Mouse (Mus musculus): ENCODE results near the gene Wdr76. TPM values are rescaled to one million over a fixed set of nuclear protein-coding genes. Genes with fewer than 3 reads are reported as not detected.

Gene Wdr76
- polyA plus RNA-seq, 1 experiment = 1.7 TPM

GRCm38 (mm10) chr2:121587523-121588308 lies 81.2 kb downstream of the Wdr76 start:
- TF ChIP-seq CTCF (IDR thresholded peaks at IDR 0.05; ENCODE audit: control insufficient read depth, insufficient read depth, insufficient replicate concordance, low read depth, low read length) (no peak), POLR2A (IDR thresholded peaks at IDR 0.05; ENCODE audit: control insufficient read depth, low read depth, low read length) (no peak)
- no peaks in the 10 kb centered on the region for H3K36me3 ChIP-seq (ENCODE audit: control insufficient read depth, insufficient read depth, low read length)
- H3K27ac ChIP-seq (ENCODE audit: control insufficient read depth, insufficient read depth, low read depth, low read length) = no peak overlapping the region
- no peaks in the 10 kb centered on the region for H3K27me3 ChIP-seq (ENCODE audit: control insufficient read depth, insufficient read depth, low read length)
- no peak overlapping the region for H3K4me3 ChIP-seq (ENCODE audit: control insufficient read depth, low read depth, low read length)
- no peaks in the 10 kb centered on the region; the same call in 1 of the 2 replicates for H3K4me1 ChIP-seq (ENCODE audit: control insufficient read depth, insufficient read depth, low read length)

GRCm38 (mm10) chr2:121588309-121588694 lies 81.8 kb downstream of the Wdr76 start:
- TF ChIP-seq CTCF (IDR thresholded peaks at IDR 0.05; ENCODE audit: control insufficient read depth, insufficient read depth, insufficient replicate concordance, low read depth, low read length) (no peak), POLR2A (IDR thresholded peaks at IDR 0.05; ENCODE audit: control insufficient read depth, low read depth, low read length) (no peak)

GRCm38 (mm10) chr2:121594131-121594530 lies 87.6 kb downstream of the Wdr76 start:
- Histone ChIP-seq H3K27ac (ENCODE audit: control insufficient read depth, insufficient read depth, low read depth, low read length) (no peak overlapping the region), H3K36me3 (ENCODE audit: control insufficient read depth, insufficient read depth, low read length) (no peaks in the 10 kb centered on the region)
- no peak for TF ChIP-seq POLR2A (IDR thresholded peaks at IDR 0.05; ENCODE audit: control insufficient read depth, low read depth, low read length)
- TF ChIP-seq CTCF (IDR thresholded peaks at IDR 0.05; ENCODE audit: control insufficient read depth, insufficient read depth, insufficient replicate concordance, low read depth, low read length) = no peak

More at GRCm38 (mm10) chr2:121588309-121588694, 81.8 kb downstream of the Wdr76 start:
- Histone ChIP-seq H3K27ac (ENCODE audit: control insufficient read depth, insufficient read depth, low read depth, low read length) (no peak overlapping the region), H3K27me3 (ENCODE audit: control insufficient read depth, insufficient read depth, low read length) (no peaks in the 10 kb centered on the region), H3K36me3 (ENCODE audit: control insufficient read depth, insufficient read depth, low read length) (no peaks in the 10 kb centered on the region), H3K4me1 (ENCODE audit: control insufficient read depth, insufficient read depth, low read length) (no peaks in the 10 kb centered on the region; the same call in 1 of the 2 replicates), H3K4me3 (ENCODE audit: control insufficient read depth, low read depth, low read length) (no peak overlapping the region)

More at GRCm38 (mm10) chr2:121594131-121594530, 87.6 kb downstream of the Wdr76 start:
- no peak overlapping the region for H3K4me3 ChIP-seq (ENCODE audit: control insufficient read depth, low read depth, low read length)
- H3K4me1 ChIP-seq (ENCODE audit: control insufficient read depth, insufficient read depth, low read length) = peaks cover 6% of the 10 kb centered on the region
- no peaks in the 10 kb centered on the region for H3K27me3 ChIP-seq (ENCODE audit: control insufficient read depth, insufficient read depth, low read length)

Other genes starting within 250 kb of the Wdr76 start
- 57.6 and 58.2 TPM in 2 replicates for gene Trp53bp1, start 235.3 kb upstream of the Wdr76 start, polyA plus RNA-seq (2012; rRNA removed)
- 1.2 and 1.6 TPM in 2 replicates for gene Map1a, start 217.1 kb upstream of the Wdr76 start, polyA plus RNA-seq (2012; rRNA removed)
- 29.7 and 33.1 TPM in 2 replicates for gene Ppip5k1, start 151.3 kb upstream of the Wdr76 start, polyA plus RNA-seq (2012; rRNA removed)
- 0.31 and 1.1 TPM in 2 replicates for gene Ckmt1, start 149.0 kb upstream of the Wdr76 start, polyA plus RNA-seq (2012; rRNA removed)
- 0.11 and 0.12 TPM in 2 replicates for gene Strc, start 119.6 kb upstream of the Wdr76 start, polyA plus RNA-seq (2012; rRNA removed)
- gene Pdia3, start 92.9 kb upstream of the Wdr76 start, polyA plus RNA-seq (2012; rRNA removed) = 223 and 230 TPM in 2 replicates
- gene Catsper2, start 92.9 kb upstream of the Wdr76 start, polyA plus RNA-seq (2012; rRNA removed) = 111 and 151 TPM in 2 replicates
- gene Ell3, start 62.4 kb upstream of the Wdr76 start, polyA plus RNA-seq (2012; rRNA removed) = 4.9 and 5.8 TPM in 2 replicates
- 192 and 208 TPM in 2 replicates for gene Serf2, start 57.5 kb upstream of the Wdr76 start, polyA plus RNA-seq (2012; rRNA removed)
- 6.6 and 12.2 TPM in 2 replicates for gene Hypk, start 53.4 kb upstream of the Wdr76 start, polyA plus RNA-seq (2012; rRNA removed)
- gene Serinc4, start 49.9 kb upstream of the Wdr76 start, polyA plus RNA-seq (2012; rRNA removed) = 3.1 and 4.4 TPM in 2 replicates
- 4.0 and 4.5 TPM in 2 replicates for gene Mfap1b, start 32.7 kb upstream of the Wdr76 start, polyA plus RNA-seq (2012; rRNA removed)
- 3.3 and 4.1 TPM in 2 replicates for gene Mfap1a, start 58 bp upstream of the Wdr76 start, polyA plus RNA-seq (2012; rRNA removed)